Mouse (Mus musculus) retina, embryonic 14.5 days (tissue): ENCODE data around the gene Eral1.
"Not testable (repeated sequence)": the region's sequence is repeated elsewhere in the genome, so short reads cannot be mapped to it uniquely, and the experiment has no call there.

ENCODE experiments used
- DNase-seq: peaks from one replicate; pipeline ENCODE4 v3.0.0-alpha.2; 2015; ENCODE audit warnings: low spot score

Gene Eral1

GRCm38 (mm10) chr11:78087756-78088281 lies 7.6 kb upstream of the Eral1 start:
- DNase-seq: no peak

- no peak for DNase-seq
These were observed 6.8 kb upstream of the Eral1 start for GRCm38 (mm10) chr11:78086925-78087479.

GRCm38 (mm10) chr11:78083595-78083994 lies 3.4 kb upstream of the Eral1 start:
- no peak for DNase-seq

- no peak for DNase-seq
These were observed 5.5 kb downstream of the Eral1 start for GRCm38 (mm10) chr11:78074666-78075065.

- DNase-seq: no peak
These were observed 5.9 kb downstream of the Eral1 start for GRCm38 (mm10) chr11:78074277-78074652.

GRCm38 (mm10) chr11:78073577-78074276 lies 6.5 kb downstream of the Eral1 start:
- DNase-seq: no peak

GRCm38 (mm10) chr11:78072425-78073130 lies 7.6 kb downstream of the Eral1 start:
- no peak for DNase-seq

GRCm38 (mm10) chr11:78071938-78072337 lies 8.2 kb downstream of the Eral1 start:
- DNase-seq: no peak

- DNase-seq: no peak
These were observed 10.5 kb downstream of the Eral1 start for GRCm38 (mm10) chr11:78069646-78070045.

- no peak for DNase-seq
These were observed 11.1 kb downstream of the Eral1 start for GRCm38 (mm10) chr11:78069130-78069529.

- no peak for DNase-seq
These were observed 12.6 kb downstream of the Eral1 start for GRCm38 (mm10) chr11:78067566-78067965.

GRCm38 (mm10) chr11:78066641-78067040 lies 13.5 kb downstream of the Eral1 start:
- DNase-seq: no peak

- DNase-seq: no peak
These were observed 14.3 kb downstream of the Eral1 start for GRCm38 (mm10) chr11:78065906-78066305.

GRCm38 (mm10) chr11:78062563-78062962 lies 17.6 kb downstream of the Eral1 start:
- DNase-seq: no peak

GRCm38 (mm10) chr11:78059833-78060757 lies 20.1 kb downstream of the Eral1 start:
- DNase-seq: peak; percentile 79

- DNase-seq: no peak
These were observed 23.2 kb downstream of the Eral1 start for GRCm38 (mm10) chr11:78056946-78057345.

- no peak for DNase-seq
These were observed 27.1 kb downstream of the Eral1 start for GRCm38 (mm10) chr11:78053078-78053477.

GRCm38 (mm10) chr11:78048637-78049036 lies 31.5 kb downstream of the Eral1 start:
- DNase-seq: not testable (repeated sequence)

- DNase-seq: no peak
These were observed 35.4 kb downstream of the Eral1 start for GRCm38 (mm10) chr11:78044758-78045251.

GRCm38 (mm10) chr11:78042290-78042870 lies 37.8 kb downstream of the Eral1 start:
- not testable (repeated sequence) for DNase-seq

- DNase-seq: no peak
These were observed 39.3 kb downstream of the Eral1 start for GRCm38 (mm10) chr11:78040878-78041277.
